Mouse (Mus musculus): ENCODE measurements around the gene Usp21. TPM values are rescaled to one million over a fixed set of nuclear protein-coding genes. Genes with fewer than 3 reads are reported as not detected.
"Not testable (repeated sequence)": the region's sequence is repeated elsewhere in the genome, so short reads cannot be mapped to it uniquely, and the experiment has no call there.

The Usp21 gene
- total RNA-seq, 2 experiments from 2014 or later = 59.6 to 64.1 TPM

GRCm38 (mm10) chr1:171249913-171250600, 37.7 kb downstream of the Usp21 start, which contains the start of gene Adamts4:
Gene Adamts4 (plus strand): TSS chr1:171250421.
- DNase-seq (ENCODE audit: low spot score in 2 of 2) = peak; percentile 50 to 64

GRCm38 (mm10) chr1:171248386-171249226, 39.2 kb downstream of the Usp21 start:
- no peak for DNase-seq (ENCODE audit: low spot score in 2 of 2)
- intact Hi-C loops (cut with DNase I) = no loop called here

More at GRCm38 (mm10) chr1:171249913-171250600, 37.7 kb downstream of the Usp21 start, which contains the start of gene Adamts4:
- intact Hi-C loops (cut with DNase I) = loop anchor here (10.0 kb wide), 1 partner anchor 355 kb away; no protein-coding TSS in a partner anchor

GRCm38 (mm10) chr1:171247916-171248315, 39.9 kb downstream of the Usp21 start:
- intact Hi-C loops (cut with DNase I) = loop anchor here (1.0 kb wide), 2 partner anchors 26 to 33 kb away; partner anchors contain the start of genes Ppox and Tomm40l
- DNase-seq (ENCODE audit: low spot score in 2 of 2) = no peak

- DNase-seq (ENCODE audit: low spot score in 2 of 2) = no peak
- intact Hi-C loops (cut with DNase I) = loop anchor here (1.0 kb wide), 2 partner anchors 25 to 34 kb away; partner anchors contain the start of genes Ppox and Tomm40l
These were observed 40.3 kb downstream of the Usp21 start for GRCm38 (mm10) chr1:171247453-171247841.

- DNase-seq (ENCODE audit: low spot score in 2 of 2) = peak; percentile 95 to 99
- intact Hi-C loops (cut with DNase I) = loop anchor here (1.0 kb wide), 2 partner anchors 25 to 34 kb away; partner anchors contain the start of genes Ppox and Tomm40l
These were observed 40.9 kb downstream of the Usp21 start for GRCm38 (mm10) chr1:171246709-171247452.

- DNase-seq (ENCODE audit: low spot score in 2 of 2) = no peak
- intact Hi-C loops (cut with DNase I) = no loop called here
These were observed 42.4 kb downstream of the Usp21 start for GRCm38 (mm10) chr1:171245353-171245752.

- DNase-seq (ENCODE audit: low spot score in 2 of 2); intact Hi-C loops (cut with DNase I): not testable (repeated sequence)
These were observed 45.8 kb downstream of the Usp21 start for GRCm38 (mm10) chr1:171241952-171242351.

GRCm38 (mm10) chr1:171240911-171241310, 46.9 kb downstream of the Usp21 start:
- intact Hi-C loops (cut with DNase I) = no loop called here

GRCm38 (mm10) chr1:171239992-171240744, 47.6 kb downstream of the Usp21 start:
- intact Hi-C loops (cut with DNase I) = no loop called here
- no peak for DNase-seq (ENCODE audit: low spot score in 2 of 2)

More at GRCm38 (mm10) chr1:171240911-171241310, 46.9 kb downstream of the Usp21 start:
- no peak for DNase-seq (ENCODE audit: low spot score in 2 of 2)

GRCm38 (mm10) chr1:171238463-171238862, 49.3 kb downstream of the Usp21 start:
- peak in 1 of 2 experiments; percentile 54 for DNase-seq (ENCODE audit: low spot score in 2 of 2)
- intact Hi-C loops (cut with DNase I) = no loop called here

- intact Hi-C loops (cut with DNase I) = no loop called here
- no peak for DNase-seq (ENCODE audit: low spot score in 2 of 2)
These were observed 50.4 kb downstream of the Usp21 start for GRCm38 (mm10) chr1:171237438-171237837.

- no peak for DNase-seq (ENCODE audit: low spot score in 2 of 2)
- intact Hi-C loops (cut with DNase I) = no loop called here
These were observed 52.0 kb downstream of the Usp21 start for GRCm38 (mm10) chr1:171235791-171236190.

- intact Hi-C loops (cut with DNase I) = no loop called here
- no peak for DNase-seq (ENCODE audit: low spot score in 2 of 2)
These were observed 53.3 kb downstream of the Usp21 start for GRCm38 (mm10) chr1:171234538-171234937.

GRCm38 (mm10) chr1:171234126-171234525, 53.7 kb downstream of the Usp21 start, which contains the start of gene Fcer1g:
Gene Fcer1g (minus strand): TSS chr1:171234365.
- no peak for DNase-seq (ENCODE audit: low spot score in 2 of 2)
- intact Hi-C loops (cut with DNase I) = no loop called here

- intact Hi-C loops (cut with DNase I) = no loop called here
- no peak for DNase-seq (ENCODE audit: low spot score in 2 of 2)
These were observed 54.7 kb downstream of the Usp21 start for GRCm38 (mm10) chr1:171232800-171233730.

GRCm38 (mm10) chr1:171232348-171232747, 55.4 kb downstream of the Usp21 start:
- intact Hi-C loops (cut with DNase I) = no loop called here

More at GRCm38 (mm10) chr1:171232348-171232747, 55.4 kb downstream of the Usp21 start:
- DNase-seq (ENCODE audit: low spot score in 2 of 2) = no peak
